Mouse (Mus musculus) liver, postnatal 0 days (tissue): Measurements from ENCODE around the gene Chaf1b.

Experiments
- CTCF ChIP-seq: sonication (generic); IDR thresholded peaks from 2 replicates; pipeline ENCODE4 v1.5.1; 2016; ENCODE audit warnings: antibody characterized with exemption, low read depth
- EP300 ChIP-seq: IDR thresholded peaks from 2 replicates; pipeline ENCODE4 v1.6.1; 2016; ENCODE audit warnings: antibody characterized with exemption, low read depth, mild to moderate bottlenecking

- TF ChIP-seq CTCF: no peak
- no peak for TF ChIP-seq EP300
These were observed 503 bp downstream of the Chaf1b start for GRCm38 (mm10) chr16:93884086-93884721.
